Mouse (Mus musculus): ENCODE results near the gene Sh2d3c. TPM values are rescaled to one million over a fixed set of nuclear protein-coding genes. Genes with fewer than 3 reads are reported as not detected.
A peak's percentile ranks its signal among the peaks of the same experiment; 100 is the strongest.

Sh2d3c gene
- total and polyA plus RNA-seq, 3 experiments, result 11.3 to 50.8 (median 19.1) TPM

- peak; percentile 63 for DNase-seq
These were observed 4.3 kb downstream of the Sh2d3c start for GRCm38 (mm10) chr2:32724832-32725790.

- peak; percentile 96 for DNase-seq
These were observed 6.6 kb downstream of the Sh2d3c start for GRCm38 (mm10) chr2:32727435-32727834.

- peak; percentile 77 for DNase-seq
These were observed 7.6 kb downstream of the Sh2d3c start for GRCm38 (mm10) chr2:32728463-32728862.

GRCm38 (mm10) chr2:32729547-32729946 lies 8.7 kb downstream of the Sh2d3c start:
- no peak for DNase-seq

GRCm38 (mm10) chr2:32730854-32731253 lies 10.0 kb downstream of the Sh2d3c start:
- no peak for DNase-seq

GRCm38 (mm10) chr2:32731911-32732310 lies 11.1 kb downstream of the Sh2d3c start:
- DNase-seq, result no peak

- DNase-seq, result no peak
These were observed 11.8 kb downstream of the Sh2d3c start for GRCm38 (mm10) chr2:32732695-32733094.

GRCm38 (mm10) chr2:32734480-32734879 lies 13.6 kb downstream of the Sh2d3c start:
- no peak for DNase-seq

GRCm38 (mm10) chr2:32734933-32735332 lies 14.1 kb downstream of the Sh2d3c start:
- DNase-seq, result peak; percentile 74

- no peak for DNase-seq
These were observed 15.5 kb downstream of the Sh2d3c start for GRCm38 (mm10) chr2:32736306-32736829.

GRCm38 (mm10) chr2:32737008-32737407 lies 16.2 kb downstream of the Sh2d3c start:
- no peak for DNase-seq

GRCm38 (mm10) chr2:32739311-32739710 lies 18.5 kb downstream of the Sh2d3c start:
- peak; percentile 56 for DNase-seq

- no peak for DNase-seq
These were observed 20.0 kb downstream of the Sh2d3c start, which contains the start of gene 6330409D20Rik for GRCm38 (mm10) chr2:32740916-32741272. Gene 6330409D20Rik, minus strand, starts transcription at chr2:32741016.

GRCm38 (mm10) chr2:32741273-32742172 lies 20.7 kb downstream of the Sh2d3c start:
- DNase-seq, result peak; percentile 62

GRCm38 (mm10) chr2:32742173-32742531 lies 21.3 kb downstream of the Sh2d3c start:
- DNase-seq, result no peak

- no peak for DNase-seq
These were observed 23.6 kb downstream of the Sh2d3c start for GRCm38 (mm10) chr2:32744272-32744982.

GRCm38 (mm10) chr2:32749082-32749481 lies 28.2 kb downstream of the Sh2d3c start:
- no peak for DNase-seq

- DNase-seq, result no peak
These were observed 29.3 kb downstream of the Sh2d3c start for GRCm38 (mm10) chr2:32750199-32750598.

GRCm38 (mm10) chr2:32750887-32751664 lies 30.2 kb downstream of the Sh2d3c start:
- peak; percentile 89 for DNase-seq

GRCm38 (mm10) chr2:32751665-32752033 lies 30.8 kb downstream of the Sh2d3c start:
- no peak for DNase-seq

GRCm38 (mm10) chr2:32752181-32752580 lies 31.3 kb downstream of the Sh2d3c start:
- DNase-seq, result no peak
